Mouse (Mus musculus) ES-E14 (cell line): ENCODE measurements at regions not wholly inside any gene's neighbourhood (a gene's known extent, or its start where the extent isn't known, plus 50 kb on each side); places are given as distances from the start of the nearest gene placed in this dataset.

Source experiments
- DNase-seq: peaks from one replicate; pipeline ENCODE4 v3.0.0-alpha.2; 2013; ENCODE audit warnings: low read depth, low spot score
- H3K27ac ChIP-seq: 2 replicates; pipeline ENCODE4 v1.5.1; 2012; ENCODE audit warnings: low read depth, mild to moderate bottlenecking, low read length, moderate library complexity, mixed read lengths; ENCODE audit not compliant: poor library complexity, insufficient read depth, severe bottlenecking
- H3K36me3 ChIP-seq: 2 replicates; pipeline ENCODE4 v1.6.1; 2012; ENCODE audit warnings: mild to moderate bottlenecking, low read length, moderate library complexity, mixed read lengths; ENCODE audit not compliant: control insufficient read depth, poor library complexity, insufficient read depth, severe bottlenecking
- H3K4me1 ChIP-seq, 2 experiments: fragments of 150-350 bp in 1 of 2; sonication (generic) in 1 of 2; 2 replicates each; pipeline ENCODE4 v1.6.1; 2012; ENCODE audit warnings: low read length in 2 of 2, mild to moderate bottlenecking in 1 of 2, mixed read lengths in 1 of 2; ENCODE audit not compliant: control insufficient read depth in 2 of 2, insufficient read depth in 2 of 2, poor library complexity in 1 of 2
- H3K4me3 ChIP-seq, 2 experiments: fragments of 150-350 bp in 1 of 2; sonication (generic) in 1 of 2; 2 replicates each; pipeline ENCODE4 v1.5.1; 2012; ENCODE audit warnings: low read length in 2 of 2, low read depth in 1 of 2, mild to moderate bottlenecking in 1 of 2, mixed read lengths in 1 of 2; ENCODE audit not compliant: insufficient read depth in 1 of 2, poor library complexity in 1 of 2, severe bottlenecking in 1 of 2
- H3K9ac ChIP-seq: 2 replicates; pipeline ENCODE4 v1.6.1; 2012; ENCODE audit warnings: low read depth, mild to moderate bottlenecking, low read length, mixed read lengths; ENCODE audit not compliant: poor library complexity, insufficient read depth, severe bottlenecking
- H3K9me3 ChIP-seq: fragments of 150-350 bp; sonication (generic); 2 replicates; pipeline ENCODE4 v1.6.1; 2012; ENCODE audit warnings: low read depth, mild to moderate bottlenecking, low read length; ENCODE audit not compliant: control insufficient read depth, insufficient read depth
- CHD2 ChIP-seq: IDR thresholded peaks from 2 replicates; pipeline ENCODE4 v1.6.1; 2014; ENCODE audit warnings: mild to moderate bottlenecking, low read depth, low read length, inconsistent platforms
- HCFC1 ChIP-seq: IDR thresholded peaks from 2 replicates; pipeline ENCODE4 v1.6.1; 2012; ENCODE audit warnings: low read length, inconsistent platforms, borderline replicate concordance; ENCODE audit not compliant: insufficient read depth
- MAFK ChIP-seq: IDR thresholded peaks from 2 replicates; pipeline ENCODE4 v1.6.1; 2014; ENCODE audit warnings: mild to moderate bottlenecking, low read depth, low read length, inconsistent platforms; ENCODE audit not compliant: insufficient read depth
- ZC3H11A ChIP-seq: IDR thresholded peaks from 2 replicates; pipeline ENCODE4 v1.6.1; 2012; ENCODE audit warnings: low read depth, mild to moderate bottlenecking, inconsistent platforms, low read length, borderline replicate concordance
- ZNF384 ChIP-seq: IDR thresholded peaks from 2 replicates; pipeline ENCODE4 v1.6.1; 2012; ENCODE audit warnings: low read depth, low read length, inconsistent platforms
- in situ Hi-C, 2 experiments: fragments of 600-800 bp; cut with MboI; formaldehyde crosslinking; loops; one replicate each; pipeline ENCODE4 v1.15.1; 2025; ENCODE audit warnings: low sequenced_read_pairs in 2 of 2, inconsistent platforms in 1 of 2; ENCODE audit not compliant: unreplicated experiment in 2 of 2

DNA sequence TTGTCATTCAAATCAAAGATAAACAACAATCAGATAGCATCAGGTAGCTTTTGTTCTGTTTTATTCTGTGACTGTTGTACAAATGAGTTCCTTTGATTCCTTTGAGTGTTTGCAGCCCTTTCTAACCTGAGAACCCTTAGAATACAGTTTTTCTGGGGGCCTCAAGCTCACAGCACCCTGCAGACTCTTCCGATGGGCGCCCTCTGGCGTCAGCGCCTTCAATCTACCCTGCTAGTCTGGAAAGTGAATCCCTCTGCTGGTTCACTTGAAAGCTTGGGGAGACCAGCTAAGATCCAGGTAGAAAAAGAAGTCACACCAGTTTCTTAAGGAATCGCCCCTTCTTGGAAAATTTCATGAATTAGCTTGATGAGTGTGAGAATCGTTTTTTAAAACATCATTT, 253.8 kb upstream of the Nt5e start:
- TF ChIP-seq ZC3H11A (0 out of 2 replicates have a peak, but pooled peaks have one; percentile 17), ZNF384 (no peak)
- no peaks in the 10 kb centered on the region for H3K36me3 ChIP-seq
- H3K9me3 ChIP-seq = no peaks in the 10 kb centered on the region
- H3K4me3 ChIP-seq = no peak overlapping the region
- peak; percentile 42 for DNase-seq
- in situ Hi-C loops = no loop called here
- no peak overlapping the region for H3K27ac ChIP-seq
- H3K9ac ChIP-seq = no peak overlapping the region
- peaks cover 0 to 2% of the 10 kb centered on the region in 2 experiments; a peak in 1 of 4 replicates for H3K4me1 ChIP-seq

GRCm38 (mm10) chr9:88073579-88073978, 253.4 kb upstream of the Nt5e start:
- TF ChIP-seq ZNF384 = no peak
- no peak for DNase-seq
- Histone ChIP-seq H3K4me3 (no peak overlapping the region), H3K36me3 (no peaks in the 10 kb centered on the region), H3K9me3 (no peaks in the 10 kb centered on the region), H3K9ac (no peak overlapping the region), H3K4me1 (peaks cover 0 to 2% of the 10 kb centered on the region in 2 experiments; a peak in 1 of 4 replicates), H3K27ac (no peak overlapping the region)
- in situ Hi-C loops = no loop called here

DNA sequence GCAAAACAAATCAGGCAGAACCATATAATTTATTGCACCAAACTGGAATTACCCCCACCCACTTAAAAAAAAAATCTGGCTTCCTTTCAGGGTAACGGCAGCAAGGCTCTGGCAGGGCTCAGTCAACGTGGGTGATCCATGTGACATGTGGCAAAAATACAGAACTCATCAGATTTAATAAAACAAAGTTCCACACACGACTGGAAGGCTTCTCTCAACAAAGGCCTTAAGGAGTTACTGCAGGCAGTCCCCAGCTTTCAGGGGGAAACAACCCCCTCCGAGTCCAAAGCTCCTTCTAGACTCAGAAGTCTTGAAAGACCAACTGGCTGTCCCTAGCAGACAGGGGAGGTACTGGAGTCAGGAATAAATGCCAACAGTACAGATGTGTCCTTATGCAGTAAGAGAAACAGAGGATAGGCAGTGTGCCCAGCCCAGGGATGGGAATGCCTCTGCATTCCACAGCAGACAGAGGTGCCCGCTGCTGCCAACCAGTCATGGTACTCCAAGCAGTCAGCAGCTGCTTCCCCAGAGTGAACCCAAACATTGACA, 244.0 kb upstream of the Nt5e start:
- H3K36me3 ChIP-seq = no peaks in the 10 kb centered on the region
- no peak overlapping the region for H3K27ac ChIP-seq
- no peak overlapping the region for H3K9ac ChIP-seq
- DNase-seq = no peak
- in situ Hi-C loops = no loop called here
- TF ChIP-seq ZNF384 = no peak
- TF ChIP-seq HCFC1 = no peak
- no peak for TF ChIP-seq MAFK
- no peak for TF ChIP-seq ZC3H11A
- H3K4me3 ChIP-seq = no peak overlapping the region
- H3K9me3 ChIP-seq = no peaks in the 10 kb centered on the region
- H3K4me1 ChIP-seq = no peaks in the 10 kb centered on the region

GRCm38 (mm10) chr9:88085181-88085816, 241.7 kb upstream of the Nt5e start:
- in situ Hi-C loops = no loop called here
- H3K9me3 ChIP-seq = no peaks in the 10 kb centered on the region
- no peak for TF ChIP-seq MAFK
- no peak for TF ChIP-seq HCFC1
- TF ChIP-seq CHD2 = no peak
- no peak for TF ChIP-seq ZNF384
- no peak for TF ChIP-seq ZC3H11A
- H3K9ac ChIP-seq = no peak overlapping the region
- no peak overlapping the region for H3K27ac ChIP-seq
- no peaks in the 10 kb centered on the region for H3K4me1 ChIP-seq
- DNase-seq = no peak
- no peak overlapping the region for H3K4me3 ChIP-seq
- H3K36me3 ChIP-seq = no peaks in the 10 kb centered on the region

GRCm38 (mm10) chr9:88085866-88086265, 241.1 kb upstream of the Nt5e start:
- no peaks in the 10 kb centered on the region for H3K9me3 ChIP-seq
- H3K4me3 ChIP-seq = no peak overlapping the region
- no peaks in the 10 kb centered on the region for H3K36me3 ChIP-seq
- H3K4me1 ChIP-seq = no peaks in the 10 kb centered on the region
- TF ChIP-seq ZNF384 (no peak), HCFC1 (no peak), ZC3H11A (no peak), MAFK (no peak), CHD2 (no peak)
- in situ Hi-C loops = no loop called here
- no peak for DNase-seq
- H3K9ac ChIP-seq = no peak overlapping the region
- H3K27ac ChIP-seq = no peak overlapping the region
